Mouse (Mus musculus): Measurements from ENCODE around the gene Ndufb4.
"Not testable (repeated sequence)": the region's sequence is repeated elsewhere in the genome, so short reads cannot be mapped to it uniquely, and the experiment has no call there.

Gene Ndufb4

DNA sequence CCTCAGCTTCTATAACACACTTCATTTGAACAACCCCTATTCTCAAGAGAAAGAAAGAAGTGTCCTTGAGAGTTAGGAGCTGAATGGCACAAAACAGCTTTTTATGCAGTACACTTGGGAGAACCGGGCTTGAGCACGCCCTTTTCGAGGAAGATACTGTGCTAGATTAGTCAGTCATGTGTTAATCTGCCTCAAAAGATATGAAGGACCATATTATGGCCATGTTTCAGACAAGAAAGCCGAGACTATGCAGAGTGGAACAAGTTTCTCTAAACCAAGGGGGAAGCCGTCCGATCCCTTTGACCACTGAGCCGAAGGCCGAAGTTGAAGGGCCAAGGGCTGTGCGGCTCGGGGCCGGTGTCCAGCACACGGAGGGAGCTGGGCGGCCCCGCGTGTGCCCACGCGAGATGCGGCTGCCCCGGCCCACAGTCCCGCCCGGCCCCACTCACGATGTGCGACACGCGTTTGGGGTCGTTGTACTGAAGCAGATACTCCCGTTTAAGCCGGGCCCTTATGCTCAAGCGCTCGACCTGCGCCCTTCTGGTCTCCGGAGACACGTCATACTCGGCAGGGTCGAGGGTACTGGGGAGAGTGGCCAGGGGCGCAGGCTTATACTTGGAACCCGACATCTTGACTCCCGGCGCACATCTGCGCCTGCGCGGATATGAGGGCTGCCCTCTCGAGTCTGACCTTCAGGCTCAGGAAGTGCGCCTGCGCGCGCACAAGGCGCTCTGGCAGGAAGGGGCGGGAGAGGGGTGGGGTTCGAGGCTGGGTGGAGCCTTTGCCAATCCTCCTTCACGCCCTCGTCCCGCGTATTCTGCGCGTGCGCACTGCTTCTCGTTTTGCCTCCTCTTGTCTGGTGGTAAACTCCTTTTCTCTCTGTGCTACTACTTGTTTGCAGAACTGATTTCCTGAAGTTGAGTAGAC is at the start of gene Ndufb4:
Ndufb4 (minus strand) TSS at position 723 of the 927 bp plus-strand sequence.
- DNase-seq (ENCODE audit: extremely low read depth, low read depth) = peak; percentile 90

- no peak for DNase-seq (ENCODE audit: extremely low read depth, low read depth)
These were observed 49.6 kb upstream of the Ndufb4 start for GRCm38 (mm10) chr16:37703884-37704283.

DNA sequence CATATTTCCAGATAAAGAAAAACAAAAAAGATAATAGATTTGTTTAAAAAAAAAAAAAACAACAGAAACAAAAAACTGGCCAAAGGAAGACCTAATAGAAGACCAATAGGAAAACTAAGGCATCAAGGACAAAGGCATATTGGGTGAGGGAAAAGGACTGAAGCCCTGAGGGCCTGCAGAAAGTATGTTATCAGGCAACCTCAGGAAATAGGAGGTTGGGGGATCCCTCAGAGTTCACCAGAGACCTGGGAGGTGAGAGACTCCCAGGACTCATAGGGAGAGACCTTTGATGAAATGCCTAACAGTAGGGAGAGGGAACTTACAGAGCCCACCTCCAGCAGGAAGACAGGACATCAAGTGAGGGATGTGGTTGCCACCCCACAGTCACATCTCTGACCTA is 45.8 kb upstream of the Ndufb4 start:
- DNase-seq (ENCODE audit: extremely low read depth, low read depth) = not testable (repeated sequence)

GRCm38 (mm10) chr16:37698767-37699166 is 44.5 kb upstream of the Ndufb4 start:
- no peak for DNase-seq (ENCODE audit: extremely low read depth, low read depth)

DNA sequence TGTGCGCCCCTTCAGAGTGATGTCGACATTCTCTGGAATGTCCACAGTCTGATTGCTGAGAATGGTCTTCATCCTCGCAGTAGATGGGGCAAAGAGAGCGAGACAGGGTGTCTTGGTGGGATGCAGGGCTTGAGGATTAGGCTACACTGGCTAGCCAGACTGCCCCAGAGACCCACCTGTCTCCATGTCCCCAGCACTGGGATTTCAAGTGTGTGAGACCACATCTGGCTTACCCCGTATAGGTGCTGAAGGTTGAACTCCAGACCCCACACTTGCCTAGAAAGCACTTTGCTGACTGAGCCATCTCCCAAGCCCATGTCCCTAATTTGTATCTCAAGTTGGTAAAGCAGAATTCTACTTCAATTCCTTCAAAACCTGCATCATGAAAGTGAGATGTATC is 43.0 kb upstream of the Ndufb4 start:
- no peak for DNase-seq (ENCODE audit: extremely low read depth, low read depth)

DNA sequence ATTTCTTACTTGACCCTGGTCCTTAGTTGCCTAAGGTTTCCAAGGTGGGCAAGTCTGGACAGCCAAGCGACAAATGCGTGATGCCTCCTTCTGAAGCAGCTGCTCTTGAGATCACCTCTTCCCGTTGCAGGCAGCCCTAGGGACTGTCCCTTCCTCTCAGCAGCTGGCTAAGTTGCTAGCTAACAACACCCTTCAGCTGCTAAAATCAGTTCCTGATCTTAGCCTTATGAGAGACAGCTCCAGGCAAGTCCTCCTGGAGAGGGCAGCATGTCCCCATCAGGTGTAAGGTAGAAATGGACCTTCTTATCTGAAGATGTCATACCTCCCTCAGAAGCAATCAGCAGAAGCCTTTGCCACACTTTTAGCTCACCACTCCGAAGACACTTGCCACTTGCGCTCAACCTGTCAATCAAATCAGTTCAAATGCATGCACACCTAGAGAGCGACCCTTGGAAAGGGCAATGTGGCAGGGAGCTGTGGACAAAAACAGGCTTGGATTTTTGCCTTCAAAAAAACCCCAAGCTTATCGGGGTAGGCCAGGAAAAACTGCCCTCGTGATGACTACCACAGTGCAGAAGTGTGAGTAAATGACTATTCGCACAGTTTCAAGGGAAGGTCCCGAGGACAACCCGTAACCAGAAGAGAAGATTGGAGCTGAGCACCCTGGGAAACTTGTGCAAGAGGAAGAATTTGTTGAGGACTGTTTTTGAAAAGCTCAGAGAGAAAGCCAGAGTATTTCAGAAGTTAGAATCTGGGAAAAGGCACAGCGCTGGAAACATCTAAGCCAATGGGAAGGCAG is 36.9 kb upstream of the Ndufb4 start:
- DNase-seq (ENCODE audit: extremely low read depth, low read depth) = no peak

GRCm38 (mm10) chr16:37690465-37690864 is 36.2 kb upstream of the Ndufb4 start:
- no peak for DNase-seq (ENCODE audit: extremely low read depth, low read depth)

- DNase-seq (ENCODE audit: extremely low read depth, low read depth) = no peak
These were observed 35.7 kb upstream of the Ndufb4 start for GRCm38 (mm10) chr16:37689934-37690333.

DNA sequence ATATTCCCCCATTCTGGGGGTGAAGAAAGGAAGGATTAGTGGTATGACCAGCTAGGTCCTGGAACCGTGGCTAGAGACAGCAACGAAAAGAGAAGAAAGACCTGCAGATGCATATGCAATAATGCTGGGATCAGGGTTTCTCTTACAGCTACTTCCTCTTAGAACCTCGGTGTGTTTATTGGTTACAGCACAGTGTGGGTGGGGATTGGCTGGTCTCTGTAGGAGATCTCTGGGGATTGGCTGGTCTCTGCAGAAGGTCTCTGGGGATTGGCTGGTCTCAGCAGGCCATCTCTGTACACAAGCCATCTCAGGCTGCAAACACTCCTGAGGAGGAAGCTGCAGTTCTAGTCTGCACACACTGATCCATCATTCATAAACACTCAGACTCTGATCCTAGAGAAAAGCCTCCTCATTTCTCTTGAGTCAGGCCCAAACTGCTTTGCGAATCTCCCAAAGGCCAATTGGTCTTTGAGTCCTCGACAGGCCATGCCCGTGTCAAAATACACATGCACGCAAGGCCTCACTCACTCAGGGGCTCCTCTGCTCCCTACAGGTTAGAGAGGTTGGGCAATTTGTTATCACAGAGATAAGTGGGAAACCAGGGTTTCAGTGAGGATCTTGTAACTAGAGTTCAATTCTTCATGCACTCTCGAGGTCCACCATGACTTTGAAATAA is 35.1 kb upstream of the Ndufb4 start:
- DNase-seq (ENCODE audit: extremely low read depth, low read depth) = peak; percentile 98

- DNase-seq (ENCODE audit: extremely low read depth, low read depth) = no peak
These were observed 33.9 kb upstream of the Ndufb4 start for GRCm38 (mm10) chr16:37688181-37688580.

GRCm38 (mm10) chr16:37687301-37687980 is 33.2 kb upstream of the Ndufb4 start:
- DNase-seq (ENCODE audit: extremely low read depth, low read depth) = no peak

DNA sequence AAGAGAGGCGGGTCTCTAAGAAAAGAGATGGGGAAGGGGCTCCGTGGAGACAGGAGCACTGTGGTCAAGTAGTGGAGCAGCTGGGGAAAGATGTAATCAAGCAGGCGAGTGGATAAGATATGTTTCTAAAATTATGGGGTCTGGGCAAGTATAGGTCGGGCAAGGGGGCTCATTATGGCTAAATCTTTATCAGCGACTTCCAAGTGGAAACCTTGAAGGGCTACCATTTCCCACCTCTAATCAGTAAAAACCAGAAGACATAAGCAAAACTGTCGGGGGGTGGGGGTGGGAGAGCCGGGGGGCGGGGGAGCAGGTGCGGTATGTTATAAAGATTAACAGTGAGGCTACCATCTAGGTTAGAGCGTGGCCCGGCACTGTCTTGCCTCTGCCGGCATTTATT is 32.6 kb upstream of the Ndufb4 start:
- no peak for DNase-seq (ENCODE audit: extremely low read depth, low read depth)

DNA sequence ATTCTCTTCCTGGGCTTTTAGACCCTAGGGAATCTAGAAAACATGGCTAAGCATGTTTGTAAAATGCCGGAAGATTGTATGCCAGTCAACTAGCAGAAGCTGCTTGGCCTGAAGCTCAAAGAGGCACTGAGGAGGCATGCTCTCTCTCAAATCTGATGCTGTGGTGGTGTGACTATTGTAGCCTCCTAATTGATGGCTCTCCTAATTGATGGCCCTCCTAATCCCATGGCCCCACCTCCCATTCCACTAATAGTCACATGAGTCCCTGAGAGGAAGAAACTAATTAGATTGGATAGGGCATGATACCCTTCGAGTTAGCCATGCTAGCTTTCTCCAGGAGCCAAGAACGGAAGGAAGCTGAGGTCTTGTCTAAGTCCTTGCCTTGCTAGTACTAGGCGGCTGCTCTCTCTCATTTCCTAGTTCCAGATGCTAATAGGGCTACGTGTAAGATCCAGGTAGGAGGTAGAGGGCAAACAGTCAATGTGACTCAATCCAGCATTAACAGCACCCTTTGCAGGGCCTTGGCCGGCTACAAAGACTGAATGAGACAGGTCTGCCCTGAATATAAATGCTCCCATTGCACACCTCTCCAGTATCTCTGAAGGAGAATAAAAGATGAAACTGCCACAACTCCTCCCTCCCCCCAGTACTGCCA is 31.8 kb upstream of the Ndufb4 start:
- DNase-seq (ENCODE audit: extremely low read depth, low read depth) = no peak

DNA sequence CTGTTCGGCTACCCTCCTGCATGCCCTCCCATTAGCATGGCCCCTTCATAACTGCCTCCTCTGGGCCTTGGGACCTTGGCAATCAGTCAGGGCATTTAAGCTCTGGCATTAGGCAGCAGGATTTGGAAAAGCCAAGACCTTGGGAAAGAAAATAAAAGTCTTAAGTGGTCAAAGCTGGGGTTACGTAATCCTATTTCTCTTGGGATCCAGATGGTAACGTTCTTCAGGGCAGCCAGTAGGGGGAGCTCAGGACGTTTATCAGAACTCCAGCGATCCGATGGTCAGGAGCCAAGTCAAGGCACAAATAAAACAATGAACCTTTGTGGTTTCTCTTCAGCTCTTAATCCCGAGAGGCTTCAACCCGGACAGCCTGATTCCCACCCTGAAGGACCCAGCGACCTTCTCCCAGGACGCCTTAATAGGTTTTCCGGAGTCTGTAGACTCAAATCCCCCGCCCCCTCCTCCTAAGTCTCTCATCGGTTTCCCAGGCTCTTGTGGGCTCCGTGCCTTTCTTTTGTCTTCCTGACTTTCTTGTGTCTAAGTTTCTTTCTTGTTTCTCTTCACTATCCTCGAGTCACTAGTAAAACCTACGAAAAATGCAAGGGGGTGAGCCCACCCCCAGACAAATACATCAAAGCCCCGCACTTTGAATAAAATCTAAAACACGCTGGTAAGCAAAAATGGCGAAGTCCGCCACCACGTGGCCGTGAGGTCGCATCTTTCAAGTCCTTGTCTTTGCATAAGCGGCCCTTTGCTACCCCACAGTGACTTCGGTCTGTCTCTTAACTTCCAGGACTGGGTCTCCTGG is 30.6 kb upstream of the Ndufb4 start:
- DNase-seq (ENCODE audit: extremely low read depth, low read depth) = peak; percentile 74

DNA sequence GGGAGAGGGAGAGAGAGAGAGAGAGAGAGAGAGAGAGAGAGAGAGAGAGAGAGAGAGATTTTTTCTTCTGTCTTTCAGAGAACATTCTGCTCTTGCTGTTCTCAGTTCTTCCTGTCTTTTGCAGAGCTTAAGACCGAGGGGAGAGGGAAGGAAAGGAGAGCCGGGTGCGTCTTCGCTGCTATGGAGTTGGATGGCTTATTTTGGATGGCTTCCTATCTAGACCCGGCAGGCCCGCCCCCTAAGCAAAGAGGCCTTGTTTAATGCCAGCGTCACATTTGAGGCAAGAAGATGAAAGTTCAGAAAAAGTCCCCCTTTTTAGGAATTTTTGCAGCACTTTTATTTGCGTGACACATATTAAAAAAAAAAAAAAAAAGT is 30.0 kb upstream of the Ndufb4 start:
- no peak for DNase-seq (ENCODE audit: extremely low read depth, low read depth)

GRCm38 (mm10) chr16:37683154-37684130 is 29.2 kb upstream of the Ndufb4 start:
- no peak for DNase-seq (ENCODE audit: extremely low read depth, low read depth)

DNA sequence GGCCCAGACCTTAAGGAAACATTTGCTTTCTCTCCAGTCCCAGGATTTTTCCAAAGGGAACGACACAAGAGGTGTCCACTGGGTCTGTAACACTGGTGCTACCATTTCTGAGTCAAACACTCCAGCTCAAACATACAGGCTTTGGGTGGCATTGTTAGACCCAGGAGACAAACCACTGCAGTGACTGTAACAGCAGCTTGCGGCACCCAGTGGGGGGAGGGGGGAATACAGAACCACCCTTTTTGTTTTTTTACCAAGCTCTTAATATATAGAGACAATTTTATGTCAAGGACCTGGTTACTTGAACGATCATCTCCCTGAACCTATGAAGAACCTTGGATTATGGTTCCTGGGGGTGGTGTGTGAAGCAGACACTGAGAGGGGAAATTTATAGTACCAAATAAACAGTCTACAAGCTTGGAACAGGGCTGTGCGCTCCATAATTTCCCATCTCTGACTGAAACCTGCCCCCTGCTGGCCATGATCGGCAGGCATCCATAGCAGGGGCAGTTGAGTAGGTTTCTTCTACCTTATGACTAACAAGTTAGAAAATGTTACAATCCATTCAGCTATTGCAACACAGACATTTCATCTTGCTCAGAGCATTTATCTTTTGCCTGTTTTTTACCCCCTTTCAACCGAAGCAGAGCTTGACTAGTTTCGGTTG is 28.2 kb upstream of the Ndufb4 start:
- peak; percentile 62 for DNase-seq (ENCODE audit: extremely low read depth, low read depth)

GRCm38 (mm10) chr16:37680831-37681230 is 26.6 kb upstream of the Ndufb4 start:
- no peak for DNase-seq (ENCODE audit: extremely low read depth, low read depth)

Data from MEL-GATA-1-ER (cell line).